Mouse (Mus musculus) bone marrow macrophage, adult 2 months (primary cell): ENCODE results near the gene U2af2.

ENCODE experiments used
- CTCF ChIP-seq: IDR thresholded peaks from 2 replicates; pipeline ENCODE4 v1.5.1; 2012; ENCODE audit warnings: low read depth, mild to moderate bottlenecking, low read length, moderate library complexity
- POLR2A ChIP-seq: IDR thresholded peaks from 2 replicates; pipeline ENCODE4 v1.6.1; 2012; ENCODE audit warnings: mild to moderate bottlenecking, low read depth, low read length, borderline replicate concordance

DNA sequence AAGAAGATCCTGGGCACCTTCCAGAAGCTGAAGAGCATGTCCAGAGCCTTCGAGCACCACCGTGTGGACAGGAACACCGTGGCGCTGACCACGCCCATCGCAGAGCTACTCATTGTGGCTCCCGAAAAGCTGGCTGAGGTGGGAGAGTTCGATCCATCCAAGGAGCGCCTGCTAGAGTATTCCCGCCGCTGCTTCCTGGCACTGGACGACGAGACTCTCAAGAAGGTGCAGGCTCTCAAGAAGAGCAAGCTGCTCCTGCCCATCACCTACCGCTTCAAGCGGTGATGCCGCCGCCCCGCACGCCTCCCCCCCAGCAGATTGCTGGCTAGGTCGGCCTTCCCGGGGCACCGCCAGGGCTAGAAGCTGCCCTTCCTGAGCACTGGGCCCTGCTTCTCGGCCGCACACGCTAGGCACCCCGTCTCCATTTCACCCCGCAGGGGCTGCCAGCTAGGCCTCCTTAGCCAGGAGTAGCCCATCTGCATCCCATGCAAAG, 1.7 kb upstream of the U2af2 start:
- 0 out of 2 replicates have a peak, but pooled peaks have one; percentile 20 for TF ChIP-seq CTCF
- TF ChIP-seq POLR2A = no peak
